ENCODE assay signal across 34 mouse cellular contexts in genomic region chr10:117997796-117998195, GRCm38 (mm10).
"Had no signal": no experiment of that assay in that cellular context is flagged by ENCODE, and none has a peak within 500 bp of the region (broad histone marks: within the 10 kb centered on the region; RNA-seq: fewer than 3 reads in every experiment).

No protein-coding gene starts in this region.

- H3K27ac ChIP-seq: heart, embryonic 10.5 days; heart, embryonic 13.5 days; heart, embryonic 15.5 days; hindbrain, embryonic 10.5 days; hindbrain, embryonic 12.5 days; hindbrain, embryonic 13.5 days; hindbrain, embryonic 14.5 days; hindbrain, embryonic 15.5 days; hindbrain, postnatal 0 days; intestine, embryonic 15.5 days; kidney, embryonic 15.5 days; kidney, postnatal 0 days; layer of hippocampus, adult 2 months had no signal

- H3K27me3 ChIP-seq: heart, embryonic 12.5 days; heart, embryonic 13.5 days; heart, embryonic 15.5 days; hindbrain, embryonic 12.5 days; hindbrain, embryonic 15.5 days; intestine, embryonic 15.5 days; kidney, embryonic 15.5 days had no signal

- H3K9ac ChIP-seq: heart, embryonic 12.5 days; heart, embryonic 13.5 days; heart, embryonic 15.5 days; hindbrain, embryonic 12.5 days; hindbrain, embryonic 13.5 days; hindbrain, embryonic 14.5 days; hindbrain, embryonic 15.5 days; intestine, embryonic 15.5 days; kidney, embryonic 15.5 days had no signal

- H3K4me3 ChIP-seq: heart, embryonic 10.5 days; heart, embryonic 12.5 days; heart, embryonic 13.5 days; heart, embryonic 15.5 days; hindbrain, embryonic 10.5 days; hindbrain, embryonic 12.5 days; hindbrain, embryonic 13.5 days; hindbrain, embryonic 15.5 days; intestine, embryonic 15.5 days; kidney, embryonic 15.5 days; layer of hippocampus, adult 2 months had no signal

- ATAC-seq: hindbrain, embryonic 16.5 days; hindbrain, postnatal 0 days; inflammation-experienced regulatory T-cells, adult 6 months; intestine, embryonic 15.5 days; intestine, embryonic 16.5 days; intestine, postnatal 0 days had no signal

- H3K9me3 ChIP-seq: heart, embryonic 10.5 days; heart, embryonic 15.5 days; hindbrain, embryonic 12.5 days; hindbrain, embryonic 13.5 days; hindbrain, embryonic 15.5 days; intestine, embryonic 15.5 days; kidney, embryonic 15.5 days had no signal

- H3K4me2 ChIP-seq: heart, embryonic 11.5 days; heart, embryonic 12.5 days; heart, embryonic 13.5 days; heart, embryonic 15.5 days; hindbrain, embryonic 12.5 days; hindbrain, embryonic 13.5 days; hindbrain, embryonic 14.5 days; hindbrain, embryonic 15.5 days; intestine, embryonic 15.5 days; kidney, embryonic 15.5 days had no signal

- DNase-seq: heart, postnatal 10 days; heart, postnatal 14 days; heart, postnatal 4 days; kidney, adult 11 months; kidney, adult 18-20 months; kidney, adult 2 months; kidney, adult 8-10 months; kidney, adult 9 months; kidney, postnatal 10 days; kidney, postnatal 14 days; kidney, postnatal 25 days; kidney, postnatal 36 days; kidney, postnatal 4 days; layer of hippocampus, adult 9-11 months; layer of hippocampus, postnatal 36 days had no signal

- H3K36me3 ChIP-seq: heart, embryonic 10.5 days; heart, embryonic 12.5 days; heart, embryonic 13.5 days; heart, embryonic 15.5 days; hindbrain, embryonic 10.5 days; hindbrain, embryonic 12.5 days; hindbrain, embryonic 13.5 days; hindbrain, embryonic 15.5 days; intestine, embryonic 15.5 days; kidney, embryonic 15.5 days had no signal

- H3K4me1 ChIP-seq: heart, embryonic 12.5 days; intestine, embryonic 15.5 days had no signal
